Mouse (Mus musculus) lung, embryonic 14.5 days (tissue): ENCODE data around the gene Ager. TPM values are rescaled to one million over a fixed set of nuclear protein-coding genes. Genes with fewer than 3 reads are reported as not detected.

Experiments used
- ATAC-seq: fragments of 200-750 bp; cut with Nextera tagmentation; 2 replicates; pipeline ENCODE4 v1.8.0; 2017; ENCODE audit warnings: mild to moderate bottlenecking, moderate TSS enrichment, moderate library complexity; ENCODE audit not compliant: insufficient read depth
- DNase-seq: peaks from one replicate; pipeline ENCODE4 v3.0.0-alpha.2; 2015
- H3K27ac ChIP-seq: fragments of 300-500 bp; sonication (generic); 2 replicates; pipeline ENCODE4 v1.5.1; 2014; ENCODE audit warnings: low read depth, mild to moderate bottlenecking, moderate library complexity
- H3K27me3 ChIP-seq: fragments of 300-500 bp; sonication (generic); 2 replicates; pipeline ENCODE4 v1.6.1; 2014; ENCODE audit warnings: low read length, control low read depth; ENCODE audit not compliant: insufficient read depth
- H3K36me3 ChIP-seq: fragments of 300-500 bp; sonication (generic); 2 replicates; pipeline ENCODE4 v1.6.1; 2014; ENCODE audit warnings: control low read depth; ENCODE audit not compliant: insufficient read depth
- H3K4me1 ChIP-seq: fragments of 300-500 bp; sonication (generic); 2 replicates; pipeline ENCODE4 v1.6.1; 2014; ENCODE audit warnings: antibody characterized with exemption, control low read depth; ENCODE audit not compliant: insufficient read depth
- H3K4me2 ChIP-seq: fragments of 300-500 bp; sonication (generic); 2 replicates; pipeline ENCODE4 v1.6.1; 2014; ENCODE audit warnings: mild to moderate bottlenecking
- H3K4me3 ChIP-seq: fragments of 300-500 bp; sonication (generic); 2 replicates; pipeline ENCODE4 v1.5.1; 2014; ENCODE audit warnings: low read depth, low read length
- H3K9ac ChIP-seq: fragments of 300-500 bp; sonication (generic); 2 replicates; pipeline ENCODE4 v1.6.1; 2014
- H3K9me3 ChIP-seq: fragments of 300-500 bp; sonication (generic); 2 replicates; pipeline ENCODE4 v1.6.1; 2016; ENCODE audit warnings: low read depth, low read length, control low read depth
- CTCF ChIP-seq: IDR thresholded peaks from 2 replicates; pipeline ENCODE4 v1.5.1; 2016; ENCODE audit warnings: antibody characterized with exemption, low read depth
- WGBS: fragments of 180-500 bp; shearing (Covaris S2); extraction: QIAGEN DNeasy Blood & Tissue Kit; methylation state at CpG from one replicate; pipeline ENCODE4 v1.1.7; 2014; 5-methylcytosine and 5-hydroxymethylcytosine counted together
- polyA plus RNA-seq: library from polyadenylated mRNA; unstranded; fragments of >200 nt; fragmentation: Nextera tagmentation; extraction: Ambion mirVana; gene quantifications from 2 replicates; pipeline ENCODE4 v1.2.1, GENCODE M21; 2014

Gene Ager
- polyA plus RNA-seq, 1 experiment from 2014 or later, result 64.7 TPM

DNA sequence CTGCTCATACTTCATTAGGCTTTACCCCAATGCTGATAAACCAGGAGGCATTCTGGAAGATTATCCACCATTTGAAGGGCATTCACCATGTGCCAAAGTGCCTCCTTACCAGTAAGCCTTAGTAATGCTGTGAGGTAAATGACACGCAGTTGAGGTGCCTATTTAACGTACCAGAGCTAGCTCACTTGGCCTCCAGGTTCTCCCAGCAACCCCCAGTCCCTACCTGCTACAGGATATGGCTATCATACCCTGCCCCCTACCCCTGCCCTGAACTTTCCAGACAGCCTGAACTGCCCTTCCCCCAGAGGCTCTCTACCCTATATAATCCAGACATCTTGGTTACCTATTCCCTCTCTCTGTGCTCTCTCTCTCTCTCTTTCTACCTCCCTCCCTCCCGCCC is 8.9 kb upstream of the Ager start:
- Histone ChIP-seq H3K27ac (no peak overlapping the region), H3K4me2 (peak overlapping the region; percentile 97)

DNA sequence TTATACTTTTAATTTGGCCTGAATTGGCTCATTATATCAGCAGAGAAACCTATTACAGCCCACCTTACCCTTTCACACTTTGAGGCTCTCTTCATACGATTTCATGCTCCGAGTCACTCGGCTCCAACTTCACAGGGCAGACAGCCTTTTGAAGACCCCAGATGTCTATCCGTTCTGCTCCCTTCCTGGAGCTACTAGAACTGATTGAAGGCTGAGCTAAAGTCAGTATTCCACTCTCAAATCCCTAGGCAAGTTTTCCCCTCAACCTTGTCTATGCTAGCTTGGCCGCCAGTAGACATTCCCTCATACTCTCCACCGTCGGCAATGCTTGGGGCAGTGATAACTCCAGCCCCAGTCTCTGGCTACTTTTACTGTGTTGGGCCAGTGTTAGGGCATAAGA is 8.5 kb upstream of the Ager start:
- H3K4me3 ChIP-seq, result peak overlapping the region; percentile 14
- WGBS, result 20% methylated on average over 7 of the region's 7 CpGs
- no peak overlapping the region; the same call in 1 of the 2 replicates for H3K9ac ChIP-seq
- H3K27ac ChIP-seq, result peak overlapping the region; percentile 98
- DNase-seq (no peak), ATAC-seq (no peak)
- no peaks in the 10 kb centered on the region for H3K27me3 ChIP-seq
- H3K4me2 ChIP-seq, result peak overlapping the region; percentile 97
- peaks cover 44% of the 10 kb centered on the region for H3K4me1 ChIP-seq
- H3K36me3 ChIP-seq, result peaks cover 4% of the 10 kb centered on the region
- H3K9me3 ChIP-seq, result no peaks in the 10 kb centered on the region
- TF ChIP-seq CTCF, result no peak

More for the DNA sequence above, 8.9 kb upstream of the Ager start:
- Histone ChIP-seq H3K4me1 (peaks cover 42% of the 10 kb centered on the region), H3K27me3 (no peaks in the 10 kb centered on the region), H3K9ac (no peak overlapping the region), H3K36me3 (no peaks in the 10 kb centered on the region), H3K9me3 (no peaks in the 10 kb centered on the region), H3K4me3 (no peak overlapping the region)
- ATAC-seq (no peak), DNase-seq (no peak)
- no peak for TF ChIP-seq CTCF
- WGBS, result 57% methylated on average over 3 of the region's 3 CpGs

DNA sequence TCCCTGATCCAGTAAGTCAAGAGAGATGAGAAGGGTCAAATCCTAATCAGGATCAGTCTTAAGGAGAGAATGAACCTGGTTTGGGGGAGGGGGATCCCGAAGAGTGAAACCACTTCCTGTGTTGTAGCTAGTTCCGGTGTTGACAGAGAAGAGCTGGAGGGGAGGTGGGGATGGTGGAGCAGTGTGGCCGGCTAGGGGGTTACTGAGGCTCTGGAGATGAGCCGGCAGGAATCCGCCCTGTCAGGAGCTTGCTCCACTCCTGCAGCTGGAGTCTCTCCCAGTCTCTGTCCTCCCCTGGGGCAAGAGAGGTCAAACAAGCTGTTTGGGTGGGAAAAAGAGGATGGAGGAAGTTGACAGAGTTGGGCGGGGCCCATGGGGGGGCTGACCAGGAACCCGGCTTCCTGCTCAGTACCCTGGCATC is 8.0 kb upstream of the Ager start, which contains the start of gene Gpsm3:
Gene Gpsm3 (plus strand): TSS at position 126 of the 421 bp plus-strand sequence.
- Histone ChIP-seq H3K27ac (peak within 1 kb of the TSS; percentile 98), H3K36me3 (peaks cover 9% of the 10 kb centered on the region), H3K9ac (peak within 1 kb of the TSS; percentile 8; the same call in 1 of the 2 replicates), H3K27me3 (no peaks in the 10 kb centered on the region), H3K4me2 (peak within 1 kb of the TSS; percentile 97), H3K4me1 (peaks cover 48% of the 10 kb centered on the region), H3K4me3 (peak within 1 kb of the TSS; percentile 14), H3K9me3 (no peaks in the 10 kb centered on the region)
- DNase-seq, result peak; percentile 72
- no peak for TF ChIP-seq CTCF
- no peak for ATAC-seq
- WGBS, result 7% methylated on average over 7 of the region's 7 CpGs

GRCm38 (mm10) chr17:34590154-34590987 is 7.3 kb upstream of the Ager start:
- ATAC-seq (no peak), DNase-seq (no peak)
- H3K36me3 ChIP-seq, result peaks cover 16% of the 10 kb centered on the region
- WGBS, result 62% methylated on average over 15 of the region's 15 CpGs
- peak overlapping the region; percentile 98 for H3K27ac ChIP-seq
- peaks cover 49% of the 10 kb centered on the region for H3K4me1 ChIP-seq
- no peaks in the 10 kb centered on the region for H3K9me3 ChIP-seq
- no peaks in the 10 kb centered on the region for H3K27me3 ChIP-seq
- TF ChIP-seq CTCF, result no peak
- peak overlapping the region; percentile 14 for H3K4me3 ChIP-seq
- 0 out of 2 replicates have a peak overlapping the region, but pooled peaks have one; percentile 8 for H3K9ac ChIP-seq
- peak overlapping the region; percentile 97 for H3K4me2 ChIP-seq

GRCm38 (mm10) chr17:34591029-34591993 is 6.4 kb upstream of the Ager start, which contains the start of gene Pbx2:
Gene Pbx2 (plus strand): TSS chr17:34591266.
- Histone ChIP-seq H3K4me1 (peaks cover 43% of the 10 kb centered on the region), H3K27me3 (no peaks in the 10 kb centered on the region), H3K36me3 (peaks cover 25% of the 10 kb centered on the region), H3K4me3 (peak within 1 kb of the TSS; percentile 87), H3K27ac (peak within 1 kb of the TSS; percentile 98), H3K4me2 (peak within 1 kb of the TSS; percentile 97), H3K9ac (peak within 1 kb of the TSS; percentile 95), H3K9me3 (no peaks in the 10 kb centered on the region)
- no peak for TF ChIP-seq CTCF
- 3% methylated on average over 21 of the region's 21 CpGs for WGBS
- ATAC-seq (peak; percentile 6; the same call in 1 of the 2 replicates), DNase-seq (peak; percentile 59)

DNA sequence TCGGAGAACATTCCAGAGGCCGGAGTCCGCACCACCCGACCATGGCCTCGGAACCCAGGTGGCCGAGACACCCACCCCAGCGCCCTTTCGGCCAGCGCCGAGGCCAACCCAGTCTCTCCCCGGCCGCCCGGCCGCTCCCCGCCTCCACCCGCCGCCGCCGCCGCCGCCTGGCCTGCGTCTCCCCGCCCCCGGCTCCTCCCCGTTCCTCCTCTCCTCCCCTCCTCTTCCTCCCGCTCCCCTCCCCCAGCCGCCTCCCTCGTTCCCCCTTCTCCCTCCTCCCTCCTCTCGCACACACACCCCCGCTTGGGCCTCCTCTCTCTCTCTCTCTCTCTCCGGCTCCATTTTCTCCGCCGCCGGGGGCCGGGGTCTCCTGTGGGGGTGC is 5.7 kb upstream of the Ager start:
- Histone ChIP-seq H3K4me1 (peaks cover 45% of the 10 kb centered on the region), H3K4me3 (peak overlapping the region; percentile 87), H3K36me3 (peaks cover 30% of the 10 kb centered on the region), H3K9ac (peak overlapping the region; percentile 95), H3K27ac (peak overlapping the region; percentile 98), H3K9me3 (no peaks in the 10 kb centered on the region), H3K4me2 (peak overlapping the region; percentile 97), H3K27me3 (no peaks in the 10 kb centered on the region)
- WGBS, result under 1% methylated on average over 29 of the region's 35 CpGs
- peak; percentile 25 for ATAC-seq
- peak; percentile 88 for DNase-seq
- no peak for TF ChIP-seq CTCF
